Mouse (Mus musculus) stomach, postnatal 0 days (tissue): Measurements from ENCODE around the gene Plcb1.

Experiments
- CTCF ChIP-seq: IDR thresholded peaks from 2 replicates; pipeline ENCODE4 v1.5.1; 2016; ENCODE audit warnings: antibody characterized with exemption, low read depth, mild to moderate bottlenecking, moderate library complexity
- EP300 ChIP-seq: optimal IDR thresholded peaks from 2 replicates; pipeline ENCODE3; 2016; ENCODE audit warnings: antibody characterized with exemption

DNA sequence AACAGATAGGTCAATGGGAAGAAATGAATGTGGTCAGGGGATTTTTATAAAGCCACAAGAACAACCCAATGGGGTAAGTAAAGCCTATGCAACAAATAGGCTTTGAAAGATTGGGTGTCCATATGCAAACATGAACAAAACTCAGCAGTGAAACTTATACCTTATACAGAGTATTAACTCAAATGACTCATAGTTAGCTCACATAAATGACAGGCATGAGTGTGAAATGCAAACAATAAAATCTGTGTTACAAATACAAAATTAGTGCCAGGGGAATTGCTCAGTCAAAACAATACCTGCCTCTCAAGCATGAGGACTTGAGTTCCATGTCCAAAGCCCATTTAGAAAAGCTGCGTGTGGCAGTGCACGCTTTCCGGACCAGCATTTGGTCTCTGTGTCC, 182.5 kb downstream of the Plcb1 start:
- TF ChIP-seq EP300 (no peak), CTCF (no peak)
